Mouse (Mus musculus): Measurements from ENCODE around the gene Gcc2. TPM values are rescaled to one million over a fixed set of nuclear protein-coding genes. Genes with fewer than 3 reads are reported as not detected.
"Not testable (repeated sequence)": the region's sequence is repeated elsewhere in the genome, so short reads cannot be mapped to it uniquely, and the experiment has no call there.

Gene Gcc2
- total RNA-seq, 2 experiments from 2014 or later, result 33.3 to 45.1 TPM

- peak; percentile 76 for DNase-seq
Observed at GRCm38 (mm10) chr10:58231779-58232640, 23.3 kb upstream of the Gcc2 start.

GRCm38 (mm10) chr10:58232641-58232969, 22.7 kb upstream of the Gcc2 start, which contains the start of gene Duxf3:
TSS of gene Duxf3 (minus strand) at chr10:58232675.
- DNase-seq, result not testable (repeated sequence)

GRCm38 (mm10) chr10:58233054-58233739, 22.1 kb upstream of the Gcc2 start:
- DNase-seq, result not testable (repeated sequence)

- DNase-seq, result not testable (repeated sequence)
Observed at GRCm38 (mm10) chr10:58233740-58234121, 21.6 kb upstream of the Gcc2 start.

- not testable (repeated sequence) for DNase-seq
Observed at GRCm38 (mm10) chr10:58234985-58235384, 20.3 kb upstream of the Gcc2 start.

GRCm38 (mm10) chr10:58236613-58237012, 18.7 kb upstream of the Gcc2 start, which contains the start of gene Gm4981:
TSS of gene Gm4981 (minus strand) at chr10:58236701.
- DNase-seq, result no peak

GRCm38 (mm10) chr10:58238984-58239740, 16.1 kb upstream of the Gcc2 start:
- peak; percentile 60 for DNase-seq

- no peak for DNase-seq
Observed at GRCm38 (mm10) chr10:58249535-58249934, 5.8 kb upstream of the Gcc2 start.

GRCm38 (mm10) chr10:58254635-58255175, 592 bp upstream of the Gcc2 start:
- peak; percentile 19 for DNase-seq

- peak; percentile 6 for DNase-seq
Observed at GRCm38 (mm10) chr10:58255954-58256353, 657 bp downstream of the Gcc2 start.

- peak; percentile 10 for DNase-seq
Observed at GRCm38 (mm10) chr10:58258466-58258865, 3.2 kb downstream of the Gcc2 start.

GRCm38 (mm10) chr10:58282238-58282637, 26.9 kb downstream of the Gcc2 start:
- DNase-seq, result no peak

- no peak for DNase-seq
Observed at GRCm38 (mm10) chr10:58290742-58291141, 35.4 kb downstream of the Gcc2 start.

- DNase-seq, result no peak
Observed at GRCm38 (mm10) chr10:58294246-58294645, 38.9 kb downstream of the Gcc2 start.

- no peak for DNase-seq
Observed at GRCm38 (mm10) chr10:58295605-58296004, 40.3 kb downstream of the Gcc2 start.

- DNase-seq, result no peak
Observed at GRCm38 (mm10) chr10:58304996-58305395, 49.7 kb downstream of the Gcc2 start.

- DNase-seq, result no peak
Observed at GRCm38 (mm10) chr10:58306897-58307296, 51.6 kb downstream of the Gcc2 start.

- DNase-seq, result no peak
Observed at GRCm38 (mm10) chr10:58310791-58311190, 55.5 kb downstream of the Gcc2 start.

- no peak for DNase-seq
Observed at GRCm38 (mm10) chr10:58312887-58313286, 57.6 kb downstream of the Gcc2 start.

GRCm38 (mm10) chr10:58320881-58321280, 65.6 kb downstream of the Gcc2 start:
- no peak for DNase-seq

GRCm38 (mm10) chr10:58322361-58323027, 67.2 kb downstream of the Gcc2 start:
- no peak for DNase-seq
